Mouse (Mus musculus): ENCODE results near the gene Pde7b.

DNA sequence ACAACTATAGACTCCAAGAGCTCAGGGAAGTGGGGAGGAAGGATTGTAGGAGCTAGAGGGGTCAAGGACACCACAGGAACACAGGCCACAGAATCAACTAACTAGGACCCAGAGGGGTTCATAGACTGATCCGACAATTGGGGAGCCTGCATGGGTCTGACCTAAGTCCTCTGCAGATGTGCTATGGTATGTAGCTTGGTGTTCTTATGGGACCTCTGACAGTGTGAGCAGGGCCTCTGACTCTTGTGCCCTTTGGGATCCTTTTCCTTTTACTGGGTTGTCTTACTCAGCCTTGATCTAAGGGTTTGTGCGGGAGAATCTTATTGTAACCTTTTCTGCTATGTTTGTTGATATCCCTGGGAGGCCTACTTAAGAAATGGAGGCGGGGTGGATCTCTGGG, 239.1 kb downstream of the Pde7b start:
- TF ChIP-seq POLR2A (IDR thresholded peaks at IDR 0.05; ENCODE audit: control insufficient read depth, low read depth, low read length) = no peak
- TF ChIP-seq CTCF (IDR thresholded peaks at IDR 0.05; ENCODE audit: control insufficient read depth, insufficient read depth, insufficient replicate concordance, low read depth, low read length) = no peak
